Mouse (Mus musculus): ENCODE results near the gene Kifc3.

The Kifc3 gene

GRCm38 (mm10) chr8:95156108-95156507 lies 46.5 kb downstream of the Kifc3 start:
- no peak for DNase-seq (ENCODE audit: low spot score)

- DNase-seq (ENCODE audit: low spot score) = no peak
These were observed 47.3 kb downstream of the Kifc3 start for GRCm38 (mm10) chr8:95155361-95155760.

GRCm38 (mm10) chr8:95154654-95155053 lies 48.0 kb downstream of the Kifc3 start:
- DNase-seq (ENCODE audit: low spot score) = no peak

- no peak for DNase-seq (ENCODE audit: low spot score)
These were observed 48.6 kb downstream of the Kifc3 start for GRCm38 (mm10) chr8:95154056-95154455.

DNA sequence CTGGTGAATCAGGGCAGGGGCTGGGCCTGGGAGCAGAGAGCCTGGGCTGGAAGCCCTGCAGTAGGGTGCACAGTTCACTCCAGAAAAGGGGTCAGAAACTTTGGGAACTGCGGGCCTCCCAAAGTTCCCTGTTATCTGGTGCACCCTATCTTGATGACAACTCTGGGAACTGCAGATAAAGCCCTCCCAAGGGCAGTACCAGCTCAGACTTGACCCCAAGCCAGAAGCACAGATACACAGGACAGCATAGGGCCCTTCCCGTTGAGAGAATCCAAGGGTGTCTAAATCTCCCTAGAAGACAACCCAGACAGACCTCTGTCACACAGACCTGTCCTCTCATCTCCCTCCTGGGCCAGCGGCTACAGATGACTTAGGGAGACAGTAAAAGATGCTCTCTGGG lies 52.0 kb downstream of the Kifc3 start:
- no peak for DNase-seq (ENCODE audit: low spot score)

DNA sequence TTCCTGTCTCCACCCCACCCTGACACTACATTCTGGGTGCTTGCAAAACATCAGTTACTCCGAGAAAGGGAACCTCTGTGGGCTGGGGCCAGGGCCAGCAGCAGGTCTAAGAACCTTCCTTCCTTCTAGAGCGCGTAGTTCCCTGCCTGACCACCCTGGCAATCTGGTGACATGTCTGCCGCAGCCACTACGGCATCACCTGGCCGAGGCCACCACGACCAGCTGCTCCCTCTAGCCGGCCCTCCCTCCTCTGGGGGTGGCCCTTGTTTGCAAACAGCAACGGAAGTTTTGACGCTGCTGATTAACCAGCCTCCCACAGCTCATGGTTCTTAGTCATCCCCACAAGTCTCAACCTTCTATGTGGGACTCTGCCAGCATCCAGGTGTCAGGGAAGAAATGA lies 53.2 kb downstream of the Kifc3 start:
- no peak for DNase-seq (ENCODE audit: low spot score)

GRCm38 (mm10) chr8:95146846-95147245 lies 55.8 kb downstream of the Kifc3 start:
- no peak for DNase-seq (ENCODE audit: low spot score)

DNA sequence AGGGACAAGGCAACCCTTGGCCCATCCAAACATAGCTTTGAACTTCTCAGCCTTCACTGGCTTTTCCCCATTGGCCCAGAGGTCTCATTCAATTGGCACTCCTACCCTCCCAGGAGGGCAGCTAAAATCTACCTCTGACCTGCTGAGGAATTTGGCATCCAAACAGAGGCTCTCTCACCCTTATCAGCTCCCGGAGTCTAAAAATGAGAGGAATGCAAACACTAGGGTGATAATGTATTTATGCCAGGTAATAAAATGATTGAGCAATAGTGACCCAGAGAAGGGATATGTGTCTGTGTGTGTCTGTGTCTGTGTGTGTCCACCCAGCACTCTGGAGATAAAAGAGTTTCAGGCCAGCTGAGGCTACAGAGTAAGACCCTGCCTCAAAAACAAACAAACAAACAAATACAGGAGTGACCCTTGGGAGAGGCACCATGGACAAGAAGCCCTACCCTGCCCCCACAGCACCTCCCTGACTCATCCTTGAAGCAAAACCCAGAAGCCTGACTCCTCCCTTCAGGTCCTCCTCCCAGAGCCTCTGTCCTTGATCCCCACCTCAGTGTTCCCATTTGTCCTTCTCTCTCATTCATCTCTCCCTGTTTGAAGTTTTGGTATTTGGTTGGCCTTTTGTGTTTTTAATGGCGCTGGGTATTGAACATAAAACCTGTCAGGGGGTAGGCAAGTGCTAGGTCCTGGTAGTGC lies 56.4 kb downstream of the Kifc3 start:
- DNase-seq (ENCODE audit: low spot score) = no peak

GRCm38 (mm10) chr8:95144631-95145015 lies 58.0 kb downstream of the Kifc3 start:
- DNase-seq (ENCODE audit: low spot score) = no peak

DNA sequence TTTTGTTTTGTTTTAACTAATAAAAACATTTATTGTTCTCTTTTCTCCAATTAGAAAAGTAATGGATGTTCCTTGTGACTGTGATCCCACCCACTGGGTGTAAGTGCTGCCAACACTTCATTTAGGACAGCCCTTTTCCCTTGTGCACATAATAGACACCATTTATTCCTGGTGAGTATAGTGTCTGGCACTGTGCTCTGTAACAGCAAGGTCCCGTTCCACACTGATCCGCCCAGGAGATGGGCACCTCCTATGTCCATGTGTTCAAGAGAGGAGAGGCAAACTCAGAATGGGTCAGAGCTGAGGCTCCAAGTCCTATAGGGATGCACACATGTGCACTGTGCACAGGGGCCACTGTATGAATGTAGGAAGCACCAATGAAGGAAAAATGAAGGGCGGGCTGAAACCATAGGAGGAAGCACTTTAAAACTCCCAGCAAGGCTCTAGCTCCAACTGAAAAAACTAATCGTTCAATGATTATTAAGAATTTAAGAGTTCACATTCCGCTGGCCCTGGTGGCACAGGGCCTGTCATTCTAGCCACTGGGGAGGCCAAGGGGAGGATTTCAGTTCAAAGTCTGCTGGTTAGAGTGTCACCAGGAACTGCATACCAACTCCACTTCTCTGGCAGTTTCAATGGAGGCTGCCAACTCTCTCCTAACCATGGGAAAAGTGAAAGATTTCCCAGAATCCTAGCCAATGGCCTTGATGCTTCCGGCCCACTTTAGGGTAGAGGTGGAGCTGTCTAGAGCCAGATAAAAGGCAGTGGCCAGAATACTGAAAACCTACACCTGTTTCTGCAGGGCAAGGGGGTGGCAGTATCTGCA lies 58.6 kb downstream of the Kifc3 start:
- DNase-seq (ENCODE audit: low spot score) = no peak

DNA sequence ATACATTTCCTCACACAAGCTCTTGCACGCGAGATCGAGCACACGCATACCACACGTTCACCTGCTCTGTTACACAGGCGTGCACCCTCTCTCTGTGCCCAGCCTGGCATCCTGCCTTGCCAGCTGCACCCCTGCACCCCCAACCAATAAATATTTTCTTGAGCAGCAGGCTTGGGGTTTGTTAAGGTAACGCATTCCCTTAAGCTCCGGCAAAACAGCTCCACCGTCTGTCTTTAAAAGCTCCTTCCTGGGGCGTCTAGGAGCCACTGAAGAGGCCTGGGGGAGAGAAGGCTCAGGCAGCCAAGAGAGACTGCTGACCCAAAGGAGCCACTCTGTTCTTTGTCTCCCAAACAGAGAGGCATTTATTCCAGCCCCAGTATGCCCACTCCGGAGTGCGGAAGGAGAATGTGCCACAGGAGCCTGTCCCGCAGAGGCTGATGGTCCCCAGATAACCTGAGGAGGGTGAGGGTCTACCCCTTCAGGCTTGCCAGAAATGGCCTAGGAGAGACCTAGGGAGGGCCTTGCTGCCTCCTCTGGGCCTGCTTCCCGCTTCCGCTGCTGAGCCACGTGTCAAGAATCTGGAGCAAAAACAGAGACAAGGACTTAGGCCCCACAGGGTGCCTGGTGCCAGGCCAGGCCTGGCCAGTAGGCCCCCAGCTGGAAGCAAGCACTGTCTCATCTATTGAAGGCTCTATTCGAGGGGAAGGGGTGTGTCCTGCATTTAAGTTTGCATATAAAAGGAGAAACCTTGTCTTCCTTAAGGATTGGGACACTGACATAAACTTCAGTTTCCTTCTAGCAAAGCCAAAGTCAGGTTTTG lies 59.4 kb downstream of the Kifc3 start:
- DNase-seq (ENCODE audit: low spot score) = peak; percentile 37

- DNase-seq (ENCODE audit: low spot score) = peak; percentile 88
These were observed 60.4 kb downstream of the Kifc3 start for GRCm38 (mm10) chr8:95142075-95142831.

DNA sequence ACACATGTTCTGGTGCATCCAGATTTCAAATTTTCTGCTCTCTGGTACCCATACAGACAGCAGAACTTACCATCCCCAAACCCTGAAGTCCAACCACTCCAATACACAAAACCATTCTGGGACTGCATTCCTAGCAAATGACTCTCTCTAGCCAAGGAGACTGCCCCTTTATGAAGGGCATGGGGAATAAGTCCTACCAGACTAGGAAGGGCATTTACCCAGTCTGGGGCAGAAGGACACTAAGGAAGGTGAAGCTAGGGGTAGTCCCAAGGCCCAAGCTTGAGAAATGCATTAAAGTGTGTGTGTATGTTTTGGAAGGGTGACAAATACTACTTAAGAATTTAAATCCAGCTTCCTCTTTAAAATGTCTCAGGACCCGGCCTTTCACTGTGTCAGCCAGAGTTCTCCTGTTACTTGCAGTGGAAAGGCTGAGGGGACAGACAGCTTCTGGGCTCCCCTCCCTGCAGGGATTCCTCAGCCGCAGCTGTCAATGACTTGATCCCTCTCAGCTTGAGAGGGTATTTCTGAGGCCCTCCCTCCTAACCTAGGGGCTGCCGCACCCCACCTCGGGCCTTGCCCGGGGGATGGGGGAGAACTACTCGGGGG lies 61.0 kb downstream of the Kifc3 start:
- DNase-seq (ENCODE audit: low spot score) = no peak

DNA sequence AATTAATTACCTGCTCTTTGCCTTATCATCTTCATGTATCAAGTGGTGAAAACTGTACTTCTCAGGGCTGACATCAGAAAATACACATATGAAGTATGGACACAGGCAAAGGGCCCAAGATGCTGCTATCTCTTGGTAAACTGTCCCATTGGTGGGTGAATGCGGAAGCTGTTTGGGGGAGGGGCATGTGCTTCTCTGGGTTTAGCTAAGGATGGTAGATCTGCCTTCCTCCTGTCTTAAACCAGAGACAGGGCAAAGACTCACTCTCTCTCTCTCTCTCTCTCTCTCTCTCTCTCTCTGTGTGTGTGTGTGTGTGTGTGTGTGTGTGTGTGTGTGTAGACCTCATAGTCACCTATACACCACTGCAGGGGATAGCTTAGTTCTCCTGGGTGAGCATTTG lies 61.6 kb downstream of the Kifc3 start:
- no peak for DNase-seq (ENCODE audit: low spot score)

- no peak for DNase-seq (ENCODE audit: low spot score)
These were observed 62.1 kb downstream of the Kifc3 start for GRCm38 (mm10) chr8:95140555-95140954.

DNA sequence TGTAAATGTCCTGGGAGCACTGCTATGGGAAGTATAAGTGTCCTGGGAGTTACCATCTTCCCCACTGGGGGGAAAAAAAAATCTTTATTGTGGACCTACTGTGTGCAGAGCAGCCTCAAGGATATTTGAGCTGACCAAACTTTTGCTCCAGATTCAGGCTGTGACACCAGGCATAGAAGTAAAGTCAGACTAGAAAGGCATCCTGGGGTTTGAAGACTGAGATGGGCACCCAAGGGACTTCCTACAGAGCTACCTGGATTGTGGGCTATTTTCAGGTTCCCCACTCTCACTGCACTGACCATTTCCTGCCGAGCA lies 63.6 kb downstream of the Kifc3 start:
- DNase-seq (ENCODE audit: low spot score) = no peak

GRCm38 (mm10) chr8:95138341-95139050 lies 64.1 kb downstream of the Kifc3 start:
- no peak for DNase-seq (ENCODE audit: low spot score)

DNA sequence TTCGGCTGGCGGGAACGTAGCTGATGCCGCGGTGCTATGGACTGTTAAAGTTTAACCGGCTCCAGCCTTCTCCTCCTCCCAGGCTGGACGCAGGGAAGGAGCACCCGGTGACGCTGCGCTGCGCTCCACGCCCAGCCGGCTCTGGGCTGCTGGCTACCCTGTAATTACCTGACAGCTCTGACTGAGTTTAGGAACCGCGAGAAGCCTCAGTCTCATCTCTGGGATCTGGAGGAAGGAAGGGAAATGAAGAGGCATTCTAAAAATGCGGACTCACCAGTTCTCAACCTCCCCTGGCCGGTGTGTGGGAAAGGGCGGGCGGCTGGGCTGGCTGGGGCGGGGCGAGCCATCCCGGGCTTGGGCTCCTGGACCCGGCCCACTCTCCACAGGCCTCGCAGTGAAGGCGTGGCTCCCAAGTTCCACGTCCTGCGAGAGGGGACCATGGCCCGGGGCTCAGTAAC lies 64.9 kb downstream of the Kifc3 start:
- no peak for DNase-seq (ENCODE audit: low spot score)

DNA sequence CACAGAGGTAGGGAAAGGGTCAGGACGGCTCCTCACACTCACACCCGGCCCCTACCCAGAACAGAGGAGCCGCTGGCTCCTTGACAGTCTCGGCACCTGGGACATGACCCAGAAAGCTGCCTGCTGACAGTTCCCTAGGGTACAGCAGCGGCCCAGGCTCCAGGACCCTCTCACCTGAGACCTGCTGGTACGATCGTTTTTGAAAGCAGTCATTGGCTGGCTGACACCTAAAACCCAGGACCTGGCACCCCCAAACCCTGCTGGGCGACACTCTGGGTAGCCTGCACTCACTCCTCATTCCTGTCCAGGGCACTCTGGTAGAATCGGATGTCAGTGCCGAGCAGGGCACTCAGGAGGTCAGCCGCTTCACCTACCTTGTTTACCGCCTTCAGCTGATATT lies 65.4 kb downstream of the Kifc3 start:
- DNase-seq (ENCODE audit: low spot score) = no peak

- no peak for DNase-seq (ENCODE audit: low spot score)
These were observed 66.4 kb downstream of the Kifc3 start for GRCm38 (mm10) chr8:95136218-95136617.

DNA sequence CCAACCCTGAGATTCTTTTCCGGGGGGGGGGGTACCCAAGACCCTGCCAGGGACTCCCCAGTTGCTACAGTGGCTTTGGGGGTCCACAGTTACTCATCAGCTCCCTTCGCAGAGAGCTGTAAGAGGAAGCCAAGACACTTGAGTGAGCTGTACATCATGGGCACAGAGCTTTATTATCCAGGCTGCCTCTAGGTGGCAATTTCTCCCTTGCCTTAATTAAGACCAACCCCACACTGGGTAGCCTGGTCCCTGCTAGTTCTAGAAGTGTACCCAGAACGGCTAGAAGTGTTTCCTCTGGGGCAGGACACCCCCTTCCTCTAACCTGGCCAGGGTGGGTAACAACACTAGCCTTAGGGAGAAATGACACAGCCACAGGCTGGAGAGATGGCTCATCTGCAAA lies 67.4 kb downstream of the Kifc3 start:
- no peak for DNase-seq (ENCODE audit: low spot score)

All from left cerebral cortex, adult 11 months (tissue).